Mouse (Mus musculus): ENCODE measurements at regions not wholly inside any gene's neighbourhood (a gene's known extent, or its start where the extent isn't known, plus 50 kb on each side); places are given as distances from the start of the nearest gene placed in this dataset.

DNA sequence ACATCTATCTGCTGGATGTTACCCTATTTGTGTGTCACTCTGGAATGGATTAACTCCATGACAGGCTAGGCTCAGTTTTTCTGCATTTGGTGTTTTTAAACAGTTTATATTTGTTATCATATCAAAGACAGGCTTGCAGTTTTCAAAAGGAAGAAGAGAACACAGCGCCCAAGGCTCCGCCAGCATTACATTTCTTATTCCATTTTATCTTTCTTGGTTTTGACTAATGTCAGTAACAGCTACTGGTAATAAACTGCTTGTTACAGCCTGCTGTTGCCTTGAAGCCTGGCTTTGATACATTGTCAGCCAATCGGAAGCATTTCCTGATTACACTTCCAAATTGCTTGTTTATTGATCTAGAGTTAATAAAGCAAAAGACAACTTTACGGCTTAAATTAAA is 219.4 kb upstream of the Mdfic start:
- ATAC-seq (replicated peaks; ENCODE audit: poor library complexity) = no peak

DNA sequence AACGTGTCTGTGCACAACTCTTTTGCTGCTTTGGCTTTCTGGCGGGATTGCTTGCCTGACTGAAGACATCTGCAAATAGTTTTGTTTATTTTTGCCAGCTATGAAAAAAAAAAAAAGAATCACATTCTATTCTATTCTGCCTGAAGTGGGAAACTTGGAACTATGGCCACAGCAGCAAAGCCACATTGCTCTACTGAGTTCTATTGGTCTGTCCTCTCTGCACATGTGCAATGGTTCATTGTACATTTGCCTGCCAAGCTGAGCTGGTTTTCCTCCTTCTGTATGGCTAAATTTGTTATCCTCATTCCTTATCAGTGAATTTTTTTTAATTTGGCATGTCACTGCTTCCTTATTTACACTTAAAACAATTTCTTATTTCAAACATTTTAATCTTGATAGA is 211.1 kb upstream of the Mdfic start:
- no peak for ATAC-seq (replicated peaks; ENCODE audit: poor library complexity)

DNA sequence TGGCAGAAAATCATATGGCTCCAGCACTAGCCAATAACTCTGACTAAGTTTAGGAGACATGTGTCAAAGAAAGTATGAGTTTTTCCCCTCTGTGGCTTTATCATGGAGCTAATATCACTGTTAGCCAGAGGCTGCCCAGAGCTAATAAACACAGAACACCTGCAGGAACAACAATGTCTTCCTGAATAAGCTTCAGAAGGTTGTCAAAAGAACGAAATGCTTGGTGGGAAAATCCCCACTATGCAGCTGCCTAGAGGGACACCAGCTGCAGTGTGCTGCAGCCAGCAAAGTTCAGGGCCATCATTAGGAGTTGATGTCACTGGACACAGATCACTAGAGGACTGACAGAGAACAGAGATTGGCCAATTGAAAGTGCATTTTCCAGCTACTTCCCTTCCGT is 183.2 kb upstream of the Mdfic start:
- no peak for ATAC-seq (replicated peaks; ENCODE audit: poor library complexity)

DNA sequence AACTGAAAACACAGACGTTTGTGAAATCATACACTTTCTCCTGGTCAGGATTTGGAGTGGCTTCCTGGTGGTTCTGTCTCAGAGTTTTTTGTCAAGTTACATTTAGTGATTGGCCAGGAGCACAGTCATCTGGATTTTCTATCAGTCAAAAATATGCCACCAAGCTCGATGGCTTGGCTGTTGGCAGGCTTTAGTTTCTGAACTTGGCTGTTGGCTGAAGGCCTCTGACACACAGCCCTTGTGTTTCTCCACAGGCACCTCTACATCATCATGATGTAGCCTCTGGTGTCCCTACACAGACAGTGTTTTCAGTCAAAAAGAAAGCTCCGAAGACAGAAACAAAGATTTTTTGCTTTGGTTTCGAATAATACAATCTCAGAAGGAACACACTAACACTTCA is 178.5 kb upstream of the Mdfic start:
- no peak for ATAC-seq (replicated peaks; ENCODE audit: poor library complexity)

DNA sequence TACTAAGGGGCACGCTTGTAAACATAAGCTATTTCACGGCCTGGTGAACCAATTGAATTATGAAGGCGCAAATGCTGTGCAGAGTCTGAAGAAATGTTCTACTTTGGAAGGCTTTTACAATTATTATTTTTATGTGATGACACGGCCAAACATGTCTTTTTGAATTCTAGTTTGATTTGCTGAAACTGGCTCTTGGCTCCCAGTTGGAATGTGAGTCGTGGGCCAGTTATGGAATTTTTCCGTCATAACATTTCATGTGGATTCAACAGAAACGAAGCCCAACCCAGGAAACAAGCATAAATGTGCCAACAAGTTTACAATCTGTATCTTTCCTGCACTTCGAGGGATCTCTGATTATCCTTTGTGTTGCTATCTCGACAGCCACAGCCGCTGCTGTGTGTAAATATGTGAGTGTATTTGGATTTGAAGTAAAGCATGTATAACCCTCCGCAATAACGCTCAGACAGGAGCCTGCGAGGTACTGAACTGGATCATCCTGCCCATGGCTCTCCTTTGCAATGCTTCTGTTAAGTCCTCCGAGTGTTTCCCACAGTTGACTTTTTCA is 176.9 kb upstream of the Mdfic start:
- no peak for ATAC-seq (replicated peaks; ENCODE audit: poor library complexity)

DNA sequence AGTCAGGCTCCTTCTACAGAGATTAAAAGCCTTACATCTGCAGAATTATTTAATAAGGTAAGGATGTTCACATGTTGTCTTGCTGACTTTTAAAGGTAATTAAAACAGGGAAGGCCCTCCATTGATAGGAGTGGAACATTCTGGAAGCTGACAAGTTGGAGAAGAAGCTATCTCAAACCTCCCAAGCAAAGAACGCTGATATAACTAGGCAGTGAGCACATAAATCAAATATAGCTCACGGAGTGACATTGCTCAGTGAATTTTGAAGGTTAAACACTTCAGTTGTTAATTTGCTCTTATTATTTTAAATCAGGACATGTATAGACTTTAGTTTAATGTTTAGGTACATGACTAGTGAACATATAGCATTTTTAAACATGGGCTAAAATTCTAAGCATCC is 171.6 kb upstream of the Mdfic start:
- ATAC-seq (replicated peaks; ENCODE audit: poor library complexity) = no peak

DNA sequence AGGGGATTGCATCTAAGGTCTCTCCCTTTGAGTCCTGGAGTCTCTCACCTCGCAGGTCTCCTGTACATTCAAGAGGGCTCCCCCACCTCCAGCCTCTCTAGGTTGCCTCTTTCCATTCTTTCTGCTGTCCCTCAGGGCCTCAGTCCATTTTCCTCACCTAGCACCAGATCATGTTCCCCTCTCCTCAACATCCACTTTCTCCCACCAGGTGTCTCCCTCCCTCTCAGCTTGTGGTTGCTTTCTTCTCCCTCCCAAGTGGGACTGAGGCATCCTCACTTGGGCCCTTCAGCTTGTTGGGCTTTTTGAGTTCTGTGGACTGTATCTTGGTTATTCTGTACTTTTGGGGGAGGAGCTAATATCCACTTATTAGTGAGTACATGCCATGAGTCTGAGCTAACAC is 127.7 kb upstream of the Mdfic start:
- no peak for ATAC-seq (replicated peaks; ENCODE audit: poor library complexity)

DNA sequence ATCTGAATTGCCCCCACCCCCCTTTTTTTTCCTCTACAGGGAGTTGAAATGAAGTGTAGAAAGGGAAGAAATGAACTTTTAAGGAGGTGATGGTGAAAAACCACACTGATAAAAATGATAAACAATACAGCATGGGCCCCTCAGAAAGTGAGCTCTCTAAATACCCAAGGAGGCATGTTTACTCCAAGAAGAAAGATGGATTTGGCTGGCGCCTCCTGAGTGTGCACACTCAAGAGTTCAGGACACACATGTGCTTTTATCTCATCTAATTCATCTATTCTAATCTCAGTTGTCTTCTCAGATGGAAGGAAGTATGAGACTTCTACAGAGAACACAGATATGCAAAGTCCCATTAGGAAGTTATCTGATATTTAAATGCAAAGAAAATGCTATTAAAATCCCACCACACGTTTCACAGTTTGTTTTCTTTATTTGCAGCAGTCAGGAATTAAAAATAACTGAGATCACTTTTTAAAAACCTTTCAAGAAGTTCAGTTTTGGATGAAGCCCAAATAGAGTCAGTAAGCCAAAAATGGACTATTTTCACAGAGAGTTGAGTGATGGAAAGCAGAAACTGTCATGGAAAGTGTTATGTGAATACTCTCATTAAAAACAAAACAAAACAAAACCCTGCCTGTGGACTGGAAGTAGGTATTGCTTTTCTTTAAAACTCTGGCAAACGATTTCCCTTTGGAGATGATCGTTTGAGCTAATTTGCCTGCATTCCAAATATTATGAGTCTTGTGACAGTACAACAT is 123.1 kb upstream of the Mdfic start:
- no peak for ATAC-seq (replicated peaks; ENCODE audit: poor library complexity)

DNA sequence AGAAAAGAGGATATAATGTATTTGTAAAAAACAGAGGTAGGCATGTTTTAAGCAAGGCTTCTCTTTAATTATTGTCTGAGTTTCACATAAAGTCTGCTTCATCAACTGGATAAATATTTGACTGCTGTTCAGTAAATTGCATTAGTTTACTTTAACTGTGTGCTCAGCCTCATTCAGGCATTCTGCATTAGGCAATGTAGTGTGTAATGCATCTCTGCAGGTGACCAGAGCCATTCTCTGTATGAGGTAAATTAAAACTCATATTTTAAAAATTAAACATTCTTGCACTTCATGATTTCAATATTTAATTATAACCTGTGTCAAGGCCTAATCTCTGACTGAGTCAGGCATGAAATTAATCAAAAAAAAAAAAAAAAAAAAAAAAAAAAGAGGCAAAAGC is 110.3 kb upstream of the Mdfic start:
- no peak for ATAC-seq (replicated peaks; ENCODE audit: poor library complexity)

DNA sequence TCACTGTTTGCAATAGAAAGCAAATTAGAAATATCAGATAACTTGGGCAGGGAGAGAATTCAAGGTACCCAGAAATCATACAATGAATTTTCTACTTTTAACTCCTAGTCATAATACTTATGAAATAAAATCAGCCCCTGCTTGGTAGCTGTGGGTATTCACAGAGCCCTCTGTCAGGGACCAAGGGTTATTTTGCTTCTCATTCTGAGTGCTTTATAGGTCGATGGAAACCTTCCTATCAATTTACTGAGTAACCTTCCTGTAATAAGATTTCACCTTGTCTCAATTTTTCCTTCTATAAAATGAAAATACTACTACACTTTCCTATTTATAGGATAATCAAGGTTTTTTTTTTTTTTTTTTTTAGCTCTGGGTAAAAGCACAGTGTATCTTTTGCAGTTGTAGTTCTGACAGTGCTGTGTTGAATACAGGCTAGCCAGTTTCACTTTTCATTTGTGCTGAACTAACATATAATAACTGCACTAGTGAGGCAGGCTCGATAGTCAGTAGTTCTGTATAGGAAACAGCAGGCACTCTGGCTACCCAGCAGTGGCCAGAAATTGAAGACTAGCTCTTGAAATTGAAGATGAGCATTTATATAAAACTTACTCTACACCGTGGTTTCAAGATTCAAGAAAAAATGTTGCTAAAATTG is 94.4 kb upstream of the Mdfic start:
- peak; percentile 76 for ATAC-seq (replicated peaks; ENCODE audit: poor library complexity)

DNA sequence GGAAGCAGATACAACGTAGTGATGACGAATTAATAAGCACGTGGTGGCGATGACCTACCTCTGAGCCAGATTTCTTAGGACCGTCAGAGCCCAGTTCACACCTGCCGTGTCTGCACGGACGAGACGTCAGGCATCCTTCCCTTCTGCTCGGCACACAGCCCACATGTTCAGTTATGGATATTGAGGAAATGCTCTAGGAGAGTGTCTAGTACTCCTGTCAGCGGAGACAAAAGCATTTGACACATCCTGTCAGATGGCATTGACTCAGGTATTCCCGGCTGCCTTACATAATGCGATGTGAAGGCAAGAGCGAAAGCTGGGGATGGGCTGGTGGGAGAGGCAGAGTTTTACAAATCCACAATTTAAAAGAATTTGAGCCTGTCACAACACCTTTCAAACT is 81.9 kb upstream of the Mdfic start:
- no peak for ATAC-seq (replicated peaks; ENCODE audit: poor library complexity)

DNA sequence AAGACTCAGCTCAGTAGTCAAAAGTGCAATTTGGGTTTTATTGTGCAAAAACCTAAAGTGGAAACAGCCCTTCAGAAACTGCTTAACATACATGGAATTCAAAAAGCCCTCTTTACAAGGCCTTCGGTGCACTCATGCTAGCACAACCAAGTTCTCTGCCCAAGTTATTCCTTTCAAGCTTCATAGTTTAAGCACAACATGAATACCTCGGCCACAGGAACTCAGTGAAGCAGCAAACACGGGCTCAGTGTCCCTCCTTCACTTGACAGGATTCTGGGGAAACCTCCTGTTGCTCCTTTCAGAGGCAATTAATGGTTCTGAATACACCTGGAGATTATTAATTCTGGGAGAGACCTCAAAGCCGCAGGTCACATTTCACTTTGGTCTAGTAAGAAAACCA is 81.1 kb upstream of the Mdfic start:
- no peak for ATAC-seq (replicated peaks; ENCODE audit: poor library complexity)

DNA sequence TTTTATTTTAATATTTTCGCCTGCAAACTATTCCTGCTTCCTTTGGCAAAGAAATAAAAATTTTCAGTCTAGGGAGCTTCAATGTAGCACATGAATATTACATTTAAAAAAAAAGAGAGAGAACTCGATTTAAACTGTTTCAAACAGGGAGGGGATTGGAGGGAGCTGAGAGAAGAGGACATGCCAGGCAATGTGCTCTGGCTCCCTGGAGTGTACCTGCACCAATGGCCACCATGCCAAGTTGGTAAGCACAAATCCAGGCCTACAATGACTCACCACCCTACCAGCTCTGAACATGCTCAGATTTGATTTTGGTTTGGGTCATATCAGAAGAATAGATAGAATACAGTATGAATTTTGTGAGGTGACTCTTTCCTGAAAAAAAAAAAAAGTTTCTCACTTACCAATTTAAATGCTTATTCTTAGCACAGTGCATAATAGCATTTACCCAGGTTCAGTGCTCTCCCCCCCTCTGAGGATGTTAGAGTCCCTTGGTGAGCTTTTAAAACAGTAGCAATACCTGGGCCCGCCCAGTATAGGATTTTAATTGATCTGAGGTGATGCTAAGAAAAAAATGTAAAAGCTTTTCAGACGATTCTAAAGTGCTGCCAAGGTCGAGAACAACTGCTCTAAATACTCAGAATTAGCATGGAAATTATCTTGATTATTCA is 80.5 kb upstream of the Mdfic start:
- no peak for ATAC-seq (replicated peaks; ENCODE audit: poor library complexity)

DNA sequence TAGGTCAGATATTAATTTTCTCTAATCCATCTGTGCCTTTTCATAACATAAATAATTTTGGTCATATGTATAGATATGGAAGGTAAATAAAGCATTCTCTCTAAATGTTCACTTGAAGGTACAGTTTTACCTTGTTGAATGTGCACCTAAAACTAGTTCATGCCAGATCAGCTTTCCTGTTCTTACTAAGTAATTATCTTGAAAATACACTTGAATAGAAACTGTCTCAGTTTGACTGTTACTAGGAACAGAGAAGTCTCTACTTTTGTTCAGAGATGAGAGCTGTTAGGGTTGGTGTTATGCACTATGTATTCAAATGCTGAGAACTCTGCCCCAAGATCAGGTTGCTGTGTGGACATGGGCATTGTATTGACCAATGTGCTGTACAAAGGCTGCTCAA is 76.2 kb upstream of the Mdfic start:
- ATAC-seq (replicated peaks; ENCODE audit: poor library complexity) = no peak

DNA sequence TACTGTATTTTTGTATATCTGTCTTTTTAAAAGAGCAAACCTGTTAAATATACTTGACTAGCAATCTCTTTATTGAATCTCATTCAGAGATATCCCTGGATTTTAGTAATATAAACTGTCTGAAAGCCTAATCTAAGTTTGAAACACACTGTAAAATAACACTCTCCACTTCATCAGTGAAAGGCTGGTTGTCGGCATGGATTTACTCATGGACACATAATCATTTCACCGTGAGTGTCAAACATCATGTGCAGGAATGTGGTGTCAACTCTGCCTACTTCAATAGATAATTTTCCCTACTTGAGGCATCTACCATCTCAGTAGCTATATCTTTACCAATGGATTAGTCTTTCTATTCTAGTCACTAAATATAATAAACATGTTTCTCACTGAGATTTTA is 73.0 kb upstream of the Mdfic start:
- no peak for ATAC-seq (replicated peaks; ENCODE audit: poor library complexity)
